ENCODE assay signal across 8 mouse cellular contexts in the genomic region with DNA sequence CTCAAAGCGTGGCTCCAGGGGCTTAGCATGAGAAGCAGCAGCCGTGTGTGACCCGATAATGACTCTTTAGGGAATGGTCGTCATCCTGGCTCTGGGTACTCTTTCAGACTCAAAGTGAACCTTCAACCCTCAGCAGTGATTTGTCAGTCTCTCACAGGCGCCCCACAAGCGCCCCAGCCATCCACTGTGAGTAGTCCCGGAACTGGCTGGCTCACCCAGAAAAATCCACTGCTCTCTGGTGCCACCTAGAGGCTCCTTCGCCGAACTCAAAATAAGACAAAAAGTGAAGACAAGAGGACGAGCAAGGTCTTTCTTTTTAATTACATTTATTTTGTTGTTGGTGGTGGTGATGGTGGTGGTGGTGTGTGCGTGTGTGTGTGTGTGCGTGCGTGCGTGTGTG. TPM values are rescaled to one million over a fixed set of nuclear protein-coding genes. Genes with fewer than 3 reads are reported as not detected.
DNase-seq lines count a peak whose midpoint lies in the region; ATAC-seq and TF ChIP-seq lines count a peak whose summit lies in the region.

No protein-coding gene starts in this region.

- TF ChIP-seq EP300 in liver, postnatal 0 days (IDR thresholded peaks at IDR 0.05; ENCODE audit: low read depth): no peak

- 10% methylated on average over 14 of the region's 14 CpGs for WGBS in heart, embryonic 13.5 days
- 19% methylated on average over 14 of the region's 14 CpGs for WGBS in liver, postnatal 0 days (ENCODE audit: insufficient replicate concordance)
- WGBS in neural tube, embryonic 13.5 days: 13% methylated on average over 14 of the region's 14 CpGs

- H3K4me2 ChIP-seq in heart, embryonic 13.5 days: peak overlapping the region; percentile 50
- H3K4me2 ChIP-seq in liver, postnatal 0 days (ENCODE audit: low read depth, low read length): no peak overlapping the region
- peak overlapping the region; percentile 15; the same call in 1 of the 2 replicates for H3K4me2 ChIP-seq in neural tube, embryonic 13.5 days

- no peak overlapping the region for H3K27ac ChIP-seq in heart, embryonic 13.5 days (replicated peaks)
- H3K27ac ChIP-seq in liver, postnatal 0 days (ENCODE audit: low read depth): no peak overlapping the region
- peak overlapping the region; percentile 23; the same call in 1 of the 2 replicates for H3K27ac ChIP-seq in neural tube, embryonic 13.5 days (replicated peaks)

- 0 out of 2 replicates have a peak, but pooled peaks cover 7% of the 10 kb centered on the region for H3K27me3 ChIP-seq in heart, embryonic 13.5 days (replicated peaks)
- no peaks in the 10 kb centered on the region for H3K27me3 ChIP-seq in liver, postnatal 0 days (ENCODE audit: insufficient read depth, low read length)
- H3K27me3 ChIP-seq in neural tube, embryonic 13.5 days: no peaks in the 10 kb centered on the region

- no peak overlapping the region for H3K9ac ChIP-seq in heart, embryonic 13.5 days
- no peak overlapping the region for H3K9ac ChIP-seq in liver, postnatal 0 days (replicated peaks)
- H3K9ac ChIP-seq in neural tube, embryonic 13.5 days: no peak overlapping the region

- no peaks in the 10 kb centered on the region for H3K4me1 ChIP-seq in heart, embryonic 13.5 days
- H3K4me1 ChIP-seq in liver, postnatal 0 days (ENCODE audit: insufficient read depth): no peaks in the 10 kb centered on the region
- no peaks in the 10 kb centered on the region for H3K4me1 ChIP-seq in neural tube, embryonic 13.5 days (replicated peaks)

- TF ChIP-seq CTCF in liver, postnatal 0 days (IDR thresholded peaks at IDR 0.05; ENCODE audit: low read depth): peak; percentile 78

- H3K4me3 ChIP-seq in heart, embryonic 13.5 days: no peak overlapping the region
- no peak overlapping the region for H3K4me3 ChIP-seq in liver, postnatal 0 days (ENCODE audit: low read depth, low read length)
- no peak overlapping the region for H3K4me3 ChIP-seq in neural tube, embryonic 13.5 days

- peak; percentile 89 for DNase-seq in embryo, embryonic 10.5 days (ENCODE audit: low spot score)
- DNase-seq in kidney, postnatal 36 days: peak; percentile 40 to 85
- DNase-seq in liver, postnatal 0 days: peak; percentile 71
- DNase-seq in thymus, postnatal 10 days (ENCODE audit: low spot score in 2 of 2): peak; percentile 7 to 54

- H3K36me3 ChIP-seq in heart, embryonic 13.5 days: no peaks in the 10 kb centered on the region
- H3K36me3 ChIP-seq in liver, postnatal 0 days (replicated peaks; ENCODE audit: insufficient read depth, low read length): no peaks in the 10 kb centered on the region
- no peaks in the 10 kb centered on the region for H3K36me3 ChIP-seq in neural tube, embryonic 13.5 days

- ATAC-seq in CD4-positive, CD25-positive, alpha-beta regulatory T cell, adult 4 months: peak; percentile 51
- ATAC-seq in activated CD4-positive, CD25-positive, alpha-beta regulatory T cell, adult 4 months: peak; percentile 63
- no peak for ATAC-seq in heart, embryonic 13.5 days (ENCODE audit: extremely low read depth, insufficient number of reproducible peaks, low FRiP score, low TSS enrichment)
- ATAC-seq in liver, postnatal 0 days: no peak
- ATAC-seq in neural tube, embryonic 13.5 days (ENCODE audit: low read depth): peak; percentile 59; the same call in 1 of the 2 replicates

- 0 out of 2 replicates have a peak, but pooled peaks cover 8% of the 10 kb centered on the region for H3K9me3 ChIP-seq in heart, embryonic 13.5 days
- peaks cover 3% of the 10 kb centered on the region; the same call in 1 of the 2 replicates for H3K9me3 ChIP-seq in liver, postnatal 0 days (ENCODE audit: low read length)
- H3K9me3 ChIP-seq in neural tube, embryonic 13.5 days: no peaks in the 10 kb centered on the region

RNA-seq across cellular contexts. Expression of a gene that starts 18.0 kb away (rescaled TPM):
- polyA plus RNA-seq in CD4-positive, CD25-positive, alpha-beta regulatory T cell, adult 4 months (2017; shearing (Covaris generic)): under 1 TPM in 1 of 2 experiments, not detected in 1; 0.08 TPM
- polyA plus RNA-seq in activated CD4-positive, CD25-positive, alpha-beta regulatory T cell, adult 4 months (2017; shearing (Covaris generic)): not detected
- polyA plus RNA-seq in heart, embryonic 13.5 days (2015; fragmentation: Nextera tagmentation; extraction: Ambion mirVana): 0.15 and 0.24 TPM in 2 replicates
- not detected in 2 replicates for polyA plus RNA-seq in liver, postnatal 0 days (2015; fragmentation: Nextera tagmentation; extraction: Ambion mirVana)
- 4.7 and 5.2 TPM in 2 replicates for polyA plus RNA-seq in neural tube, embryonic 13.5 days (2015; fragmentation: Nextera tagmentation; extraction: Ambion mirVana)

RNA-seq across cellular contexts. Expression of a gene that starts 37.1 kb away (rescaled TPM):
- polyA plus RNA-seq in CD4-positive, CD25-positive, alpha-beta regulatory T cell, adult 4 months (2017; shearing (Covaris generic)): 1 to 10 TPM; 2.0 to 2.4 TPM
- 1 to 10 TPM in 1 of 2 experiments, under 1 TPM in 1; 0.88 to 3.0 TPM for polyA plus RNA-seq in activated CD4-positive, CD25-positive, alpha-beta regulatory T cell, adult 4 months (2017; shearing (Covaris generic))
- 17.3 and 18.8 TPM in 2 replicates for polyA plus RNA-seq in heart, embryonic 13.5 days (2015; fragmentation: Nextera tagmentation; extraction: Ambion mirVana)
- polyA plus RNA-seq in liver, postnatal 0 days (2015; fragmentation: Nextera tagmentation; extraction: Ambion mirVana): 30.9 and 35.6 TPM in 2 replicates
- polyA plus RNA-seq in neural tube, embryonic 13.5 days (2015; fragmentation: Nextera tagmentation; extraction: Ambion mirVana): 36.2 and 38.6 TPM in 2 replicates

RNA-seq across cellular contexts. Expression of a gene that starts 48.6 kb away (rescaled TPM):
- 100 to 1,000 TPM; 235 to 276 TPM for polyA plus RNA-seq in CD4-positive, CD25-positive, alpha-beta regulatory T cell, adult 4 months (2017; shearing (Covaris generic))
- 100 to 1,000 TPM; 320 to 324 TPM for polyA plus RNA-seq in activated CD4-positive, CD25-positive, alpha-beta regulatory T cell, adult 4 months (2017; shearing (Covaris generic))
- 389 and 423 TPM in 2 replicates for polyA plus RNA-seq in heart, embryonic 13.5 days (2015; fragmentation: Nextera tagmentation; extraction: Ambion mirVana)
- 183 and 206 TPM in 2 replicates for polyA plus RNA-seq in liver, postnatal 0 days (2015; fragmentation: Nextera tagmentation; extraction: Ambion mirVana)
- polyA plus RNA-seq in neural tube, embryonic 13.5 days (2015; fragmentation: Nextera tagmentation; extraction: Ambion mirVana): 373 and 402 TPM in 2 replicates

Comparison
In these comparisons a context has a peak if more than half of its experiments do, and no peak if none do; other contexts are left out.
1. ATAC-seq: peak in CD4-positive, CD25-positive, alpha-beta regulatory T cell, adult 4 months (single experiment), activated CD4-positive, CD25-positive, alpha-beta regulatory T cell, adult 4 months (single experiment) and neural tube, embryonic 13.5 days (single experiment); none in heart, embryonic 13.5 days (single experiment) and liver, postnatal 0 days (single experiment).
2. DNase-seq: peak in every context shown above with its lines; median percentile 89 in embryo, embryonic 10.5 days; 71 in liver, postnatal 0 days; 62 in kidney, postnatal 36 days; 30 in thymus, postnatal 10 days.